Mouse (Mus musculus) forebrain, embryonic 13.5 days (tissue): ENCODE results near the gene Gm17657. TPM values are rescaled to one million over a fixed set of nuclear protein-coding genes. Genes with fewer than 3 reads are reported as not detected.

Experiments
- ATAC-seq: fragments of 200-750 bp; cut with Nextera tagmentation; 2 replicates; pipeline ENCODE4 v1.8.0; 2017
- H3K27ac ChIP-seq: fragments of 300-500 bp; sonication (generic); 2 replicates; pipeline ENCODE4 v1.5.1; 2015; ENCODE audit warnings: inconsistent platforms, mild to moderate bottlenecking, moderate library complexity
- H3K27me3 ChIP-seq: fragments of 300-500 bp; sonication (generic); 2 replicates; pipeline ENCODE4 v1.6.1; 2015; ENCODE audit warnings: mild to moderate bottlenecking, inconsistent platforms
- H3K36me3 ChIP-seq: fragments of 300-500 bp; sonication (generic); 2 replicates; pipeline ENCODE4 v1.6.1; 2015; ENCODE audit warnings: mild to moderate bottlenecking, inconsistent platforms; ENCODE audit not compliant: poor library complexity, severe bottlenecking
- H3K4me1 ChIP-seq: fragments of 300-500 bp; sonication (generic); 2 replicates; pipeline ENCODE4 v1.6.1; 2015; ENCODE audit warnings: inconsistent platforms
- H3K4me2 ChIP-seq: fragments of 300-500 bp; sonication (generic); 2 replicates; pipeline ENCODE4 v1.6.1; 2015; ENCODE audit warnings: inconsistent platforms, mild to moderate bottlenecking, moderate library complexity
- H3K4me3 ChIP-seq: fragments of 300-500 bp; sonication (generic); 2 replicates; pipeline ENCODE4 v1.5.1; 2015; ENCODE audit warnings: mild to moderate bottlenecking, inconsistent platforms
- H3K9ac ChIP-seq: fragments of 300-500 bp; sonication (generic); 2 replicates; pipeline ENCODE4 v1.6.1; 2015; ENCODE audit warnings: mild to moderate bottlenecking, inconsistent platforms
- H3K9me3 ChIP-seq: fragments of 300-500 bp; sonication (generic); replicated peaks from 2 replicates; pipeline ENCODE4 v1.6.1; 2016; ENCODE audit warnings: inconsistent platforms
- WGBS: fragments of 180-500 bp; shearing (Covaris S2); methylation state at CpG from one replicate; pipeline ENCODE4 v1.1.7; 2015; 5-methylcytosine and 5-hydroxymethylcytosine counted together
- polyA plus RNA-seq: library from polyadenylated mRNA; unstranded; fragments of >200 nt; fragmentation: Nextera tagmentation; extraction: Ambion mirVana; gene quantifications from 2 replicates; pipeline ENCODE4 v1.2.1, GENCODE M21; 2015

Gm17657 gene
- not detected in 2 replicates for polyA plus RNA-seq

GRCm38 (mm10) chr17:29549543-29550428 lies at the start of gene Gm17657, which contains the start of gene Tbc1d22b:
Gm17657 (minus strand) TSS chr17:29549638.
Tbc1d22b (plus strand) TSS chr17:29549785.
- Histone ChIP-seq H3K4me3 (peak within 1 kb of the TSS; percentile 93), H3K4me2 (peak within 1 kb of the TSS; percentile 98), H3K27ac (peak within 1 kb of the TSS; percentile 65; the same call in 1 of the 2 replicates), H3K36me3 (no peaks in the 10 kb centered on the region), H3K9ac (peak within 1 kb of the TSS; percentile 95), H3K9me3 (no peaks in the 10 kb centered on the region), H3K27me3 (0 out of 2 replicates have a peak, but pooled peaks cover 4% of the 10 kb centered on the region), H3K4me1 (peaks cover 20% of the 10 kb centered on the region)
- under 1% methylated on average over 44 of the region's 44 CpGs for WGBS
- peak; percentile 99 for ATAC-seq

GRCm38 (mm10) chr17:29599051-29599450 lies 49.6 kb upstream of the Gm17657 start:
- 94% methylated on average over 14 of the region's 14 CpGs for WGBS
- Histone ChIP-seq H3K4me1 (peaks cover 16% of the 10 kb centered on the region; the same call in 1 of the 2 replicates), H3K4me2 (no peak overlapping the region), H3K9me3 (no peaks in the 10 kb centered on the region), H3K36me3 (peaks cover 71% of the 10 kb centered on the region), H3K9ac (no peak overlapping the region), H3K27me3 (no peaks in the 10 kb centered on the region), H3K27ac (no peak overlapping the region), H3K4me3 (no peak overlapping the region)
- no peak for ATAC-seq

DNA sequence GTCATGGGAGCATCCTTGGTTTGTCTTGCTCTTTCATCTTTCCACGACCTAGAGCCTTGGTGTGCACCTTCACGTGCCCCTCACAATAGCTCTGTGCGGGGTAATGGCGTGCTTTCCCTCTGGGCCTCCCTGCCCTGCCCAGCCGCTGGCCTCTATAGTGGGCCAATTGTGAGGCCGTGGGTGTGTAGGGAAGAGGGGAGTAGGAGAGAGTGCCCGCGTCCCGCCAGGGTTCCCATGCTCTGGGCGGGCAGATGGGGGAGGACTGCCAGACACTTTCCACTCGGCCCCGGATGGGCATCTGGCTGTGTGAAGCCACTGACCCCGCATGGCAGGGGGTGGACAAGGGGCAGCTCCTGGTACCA lies 47.3 kb upstream of the Gm17657 start:
- peaks cover 16% of the 10 kb centered on the region; the same call in 1 of the 2 replicates for H3K4me1 ChIP-seq
- H3K9me3 ChIP-seq: no peaks in the 10 kb centered on the region
- H3K4me3 ChIP-seq: no peak overlapping the region
- H3K36me3 ChIP-seq: peaks cover 61% of the 10 kb centered on the region
- no peak overlapping the region for H3K27ac ChIP-seq
- H3K27me3 ChIP-seq: no peaks in the 10 kb centered on the region
- no peak for ATAC-seq
- no peak overlapping the region for H3K9ac ChIP-seq
- no peak overlapping the region for H3K4me2 ChIP-seq
- WGBS: 79% methylated on average over 13 of the region's 13 CpGs

DNA sequence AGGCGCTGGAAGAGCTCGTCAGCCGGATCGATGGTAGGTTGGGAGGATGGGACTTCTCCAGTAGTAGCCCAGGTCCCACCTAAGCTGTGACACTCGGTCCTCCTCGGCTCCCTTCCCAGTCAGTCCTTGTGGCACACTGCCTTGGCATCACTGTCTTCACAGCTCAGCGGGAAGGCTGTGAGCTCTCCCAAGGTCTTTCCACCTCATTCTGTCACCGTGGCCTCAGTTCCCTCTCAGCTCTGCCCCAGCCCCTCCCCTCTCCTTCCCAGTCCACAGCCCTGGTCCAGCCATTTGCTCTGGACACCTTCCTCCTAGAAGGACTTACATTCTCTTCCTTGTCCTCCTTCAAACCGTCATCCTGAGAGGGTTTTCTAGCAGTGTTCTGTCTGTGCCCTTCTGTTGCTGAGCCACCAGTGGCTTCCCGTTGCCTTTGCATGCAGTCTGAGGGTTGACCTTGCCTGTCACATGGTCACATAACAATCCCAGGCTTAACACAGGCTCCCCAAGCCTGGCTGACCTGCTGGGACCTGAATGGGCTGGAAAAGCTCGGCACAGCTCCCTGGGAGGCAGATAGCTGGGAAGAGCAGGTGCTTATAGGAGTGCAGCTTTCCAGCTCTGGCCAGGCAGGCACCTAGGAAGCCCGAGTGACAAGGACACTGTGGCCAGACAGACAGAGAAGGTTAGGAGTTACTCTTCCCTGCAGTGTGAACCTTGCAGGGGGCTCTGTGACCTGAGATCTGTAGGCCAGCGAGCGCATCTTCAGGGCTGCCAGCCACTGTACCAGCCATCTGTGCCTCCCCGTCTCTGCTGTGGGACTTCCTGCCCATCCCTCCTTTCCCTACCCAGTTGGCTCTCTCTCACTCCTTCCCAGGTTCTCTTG lies 46.7 kb upstream of the Gm17657 start:
- Histone ChIP-seq H3K9me3 (no peaks in the 10 kb centered on the region), H3K36me3 (peaks cover 59% of the 10 kb centered on the region), H3K27ac (no peak overlapping the region), H3K9ac (no peak overlapping the region), H3K4me1 (peaks cover 16% of the 10 kb centered on the region; the same call in 1 of the 2 replicates), H3K4me2 (no peak overlapping the region), H3K27me3 (no peaks in the 10 kb centered on the region), H3K4me3 (no peak overlapping the region)
- 84% methylated on average over 15 of the region's 15 CpGs for WGBS
- ATAC-seq: no peak

DNA sequence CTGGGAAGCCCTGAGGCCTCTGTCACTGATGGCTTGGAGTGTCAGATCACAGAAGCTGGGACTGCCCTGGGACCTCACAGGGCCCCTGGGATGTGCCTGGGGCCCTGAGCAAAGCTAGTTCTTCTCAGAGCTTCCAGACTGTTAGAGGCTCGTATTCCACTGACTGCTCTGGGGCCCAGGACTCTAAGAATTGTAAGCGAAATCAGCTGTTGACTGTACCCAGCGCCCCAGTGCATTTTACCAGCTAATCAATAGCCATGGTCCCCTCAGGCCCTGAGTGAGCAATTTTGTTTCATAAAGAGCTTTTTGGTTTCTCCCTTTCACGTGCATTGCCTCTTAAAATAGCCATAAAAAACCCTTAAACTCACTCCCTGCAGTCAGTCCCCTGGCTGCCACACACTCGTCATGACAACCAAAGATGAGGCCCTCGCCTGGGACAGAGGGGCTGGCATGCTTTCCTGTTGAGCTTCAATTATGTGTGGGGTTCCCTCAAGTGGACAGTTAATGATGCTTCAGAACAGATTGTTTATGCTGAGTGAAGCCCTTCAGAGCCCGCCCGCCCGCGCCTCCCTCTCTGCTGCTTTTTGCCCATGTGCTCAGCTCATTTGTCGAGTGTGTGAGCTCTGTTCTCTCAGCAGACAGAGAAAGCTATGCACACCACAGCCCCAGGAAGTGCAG lies 39.9 kb upstream of the Gm17657 start:
- Histone ChIP-seq H3K4me2 (no peak overlapping the region), H3K27me3 (no peaks in the 10 kb centered on the region), H3K4me1 (peaks cover 30% of the 10 kb centered on the region), H3K4me3 (no peak overlapping the region), H3K36me3 (peaks cover 13% of the 10 kb centered on the region), H3K9ac (peak overlapping the region; percentile 17; the same call in 1 of the 2 replicates), H3K9me3 (no peaks in the 10 kb centered on the region), H3K27ac (peak overlapping the region; percentile 65)
- WGBS: 15% methylated on average over 11 of the region's 11 CpGs
- peak; percentile 80 for ATAC-seq

DNA sequence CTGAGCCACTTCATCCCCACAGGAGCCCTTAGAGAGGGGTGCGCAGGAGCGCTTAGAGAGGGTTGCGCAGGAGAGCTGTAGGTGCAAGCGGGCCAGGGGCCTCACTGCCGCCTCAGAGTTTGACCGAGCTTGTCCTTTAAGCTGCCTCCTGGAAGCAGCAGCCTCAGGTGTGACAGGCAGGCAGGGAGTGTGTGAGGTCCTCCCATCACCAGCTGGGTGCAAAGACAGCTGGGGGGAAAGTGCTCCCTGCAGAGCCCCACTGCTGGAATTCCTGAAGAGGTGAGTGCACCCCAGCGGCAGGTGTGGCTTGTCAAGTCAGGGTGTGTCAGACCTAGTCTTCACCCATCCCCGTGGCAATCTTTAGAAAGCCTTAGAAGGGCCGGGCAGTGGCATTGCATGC lies 37.5 kb upstream of the Gm17657 start:
- Histone ChIP-seq H3K27me3 (no peaks in the 10 kb centered on the region), H3K4me3 (no peak overlapping the region), H3K9ac (no peak overlapping the region), H3K27ac (no peak overlapping the region), H3K9me3 (no peaks in the 10 kb centered on the region), H3K4me2 (no peak overlapping the region), H3K36me3 (peaks cover 19% of the 10 kb centered on the region), H3K4me1 (peaks cover 30% of the 10 kb centered on the region)
- 92% methylated on average over 9 of the region's 9 CpGs for WGBS
- no peak for ATAC-seq

DNA sequence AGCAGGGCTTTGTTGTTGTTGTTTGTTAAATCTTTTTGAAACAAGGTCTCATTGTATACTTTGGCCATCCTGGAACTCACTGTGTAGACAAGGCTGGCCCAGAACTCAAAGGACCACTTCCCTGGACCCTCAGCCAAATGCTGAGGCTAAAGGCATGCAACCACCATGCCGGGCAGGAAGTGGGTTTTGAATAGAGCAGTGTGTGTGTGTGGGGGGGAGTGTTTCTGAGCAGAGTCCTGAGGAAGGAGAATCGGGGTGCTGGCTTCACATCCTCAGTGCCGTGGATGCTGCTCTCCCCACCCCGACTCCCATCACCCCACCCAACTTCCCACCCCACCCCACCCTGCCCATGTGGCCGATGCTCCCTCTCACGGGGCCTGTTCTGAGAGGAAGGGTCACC lies 36.0 kb upstream of the Gm17657 start:
- no peak overlapping the region for H3K4me2 ChIP-seq
- H3K36me3 ChIP-seq: peaks cover 27% of the 10 kb centered on the region
- no peak overlapping the region for H3K4me3 ChIP-seq
- H3K9me3 ChIP-seq: no peaks in the 10 kb centered on the region
- H3K27me3 ChIP-seq: no peaks in the 10 kb centered on the region
- no peak for ATAC-seq
- H3K4me1 ChIP-seq: peaks cover 30% of the 10 kb centered on the region
- H3K9ac ChIP-seq: no peak overlapping the region; the same call in 1 of the 2 replicates
- H3K27ac ChIP-seq: 0 out of 2 replicates have a peak overlapping the region, but pooled peaks have one; percentile 37
- 92% methylated on average over 6 of the region's 6 CpGs for WGBS

- H3K27me3 ChIP-seq: no peaks in the 10 kb centered on the region
- no peak overlapping the region for H3K9ac ChIP-seq
- H3K4me2 ChIP-seq: no peak overlapping the region
- no peak overlapping the region for H3K4me3 ChIP-seq
- H3K36me3 ChIP-seq: peaks cover 33% of the 10 kb centered on the region
- WGBS: 61% methylated on average over 3 of the region's 3 CpGs
- H3K4me1 ChIP-seq: peaks cover 26% of the 10 kb centered on the region
- peak overlapping the region; percentile 37; the same call in 1 of the 2 replicates for H3K27ac ChIP-seq
- peak; percentile 30; the same call in 1 of the 2 replicates for ATAC-seq
- H3K9me3 ChIP-seq: no peaks in the 10 kb centered on the region
Measured at GRCm38 (mm10) chr17:29584737-29585136, 35.3 kb upstream of the Gm17657 start.

DNA sequence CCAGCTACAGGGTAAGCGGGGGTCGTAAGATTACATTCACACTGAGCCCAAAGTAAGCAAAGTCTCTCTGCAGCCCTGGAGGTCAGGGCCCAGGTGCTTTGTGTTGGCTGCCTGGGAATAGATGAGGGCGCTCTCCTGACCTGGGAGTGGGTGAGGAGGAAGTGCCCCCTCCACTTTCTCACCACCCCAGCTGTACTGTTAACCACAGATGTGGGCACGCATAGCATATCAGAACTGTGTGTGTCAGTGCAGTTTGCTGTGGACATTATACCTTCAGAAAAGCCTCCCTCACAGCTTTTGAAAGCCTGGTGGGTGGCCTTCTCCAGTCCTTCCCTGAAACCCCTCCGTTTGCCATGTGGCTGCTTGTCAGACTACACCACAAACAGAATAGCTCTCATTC lies 34.9 kb upstream of the Gm17657 start:
- H3K9ac ChIP-seq: no peak overlapping the region
- H3K4me2 ChIP-seq: no peak overlapping the region
- no peaks in the 10 kb centered on the region for H3K9me3 ChIP-seq
- no peaks in the 10 kb centered on the region for H3K27me3 ChIP-seq
- H3K4me1 ChIP-seq: peaks cover 22% of the 10 kb centered on the region
- WGBS: 74% methylated on average over 5 of the region's 5 CpGs
- H3K36me3 ChIP-seq: peaks cover 38% of the 10 kb centered on the region
- peak; percentile 27; the same call in 1 of the 2 replicates for ATAC-seq
- peak overlapping the region; percentile 37; the same call in 1 of the 2 replicates for H3K27ac ChIP-seq
- H3K4me3 ChIP-seq: no peak overlapping the region

- peaks cover 14% of the 10 kb centered on the region for H3K4me1 ChIP-seq
- H3K9ac ChIP-seq: no peak overlapping the region
- H3K27me3 ChIP-seq: no peaks in the 10 kb centered on the region
- no peak for ATAC-seq
- WGBS: 82% methylated on average over 5 of the region's 5 CpGs
- no peak overlapping the region for H3K4me2 ChIP-seq
- no peaks in the 10 kb centered on the region for H3K9me3 ChIP-seq
- no peak overlapping the region for H3K4me3 ChIP-seq
- H3K36me3 ChIP-seq: peaks cover 45% of the 10 kb centered on the region
- no peak overlapping the region for H3K27ac ChIP-seq
Measured at GRCm38 (mm10) chr17:29583569-29583968, 34.1 kb upstream of the Gm17657 start.

DNA sequence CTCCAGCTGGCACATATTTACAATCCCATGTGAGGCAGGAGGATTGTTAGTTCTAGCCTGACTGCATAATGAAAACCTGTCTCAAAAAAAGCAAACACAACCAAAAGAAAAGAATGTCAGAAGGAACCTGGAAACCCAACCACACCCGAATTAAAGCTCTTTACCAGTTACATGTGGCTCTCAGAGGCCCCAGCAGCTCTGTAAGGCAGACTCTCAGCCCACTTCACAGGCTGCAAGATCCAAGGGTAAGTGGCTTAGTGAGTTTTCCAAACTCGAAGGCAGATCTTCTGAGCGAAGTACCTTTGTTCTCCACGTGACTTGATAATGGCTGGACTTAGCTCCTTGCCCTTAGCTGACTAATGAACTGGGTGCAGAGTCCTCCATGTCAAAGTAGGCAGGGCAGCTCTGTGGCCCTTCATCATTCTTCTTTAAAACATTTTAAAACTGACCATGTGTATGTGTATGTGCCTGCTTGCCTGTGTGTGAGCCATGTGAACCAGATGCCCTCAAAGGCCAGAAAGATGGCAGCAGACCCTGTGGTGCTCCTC lies 30.2 kb upstream of the Gm17657 start:
- H3K27ac ChIP-seq: no peak overlapping the region
- no peak overlapping the region for H3K4me2 ChIP-seq
- H3K36me3 ChIP-seq: peaks cover 83% of the 10 kb centered on the region
- H3K4me3 ChIP-seq: no peak overlapping the region
- 86% methylated on average over 4 of the region's 4 CpGs for WGBS
- H3K9me3 ChIP-seq: no peaks in the 10 kb centered on the region
- no peaks in the 10 kb centered on the region for H3K4me1 ChIP-seq
- ATAC-seq: no peak
- no peak overlapping the region for H3K9ac ChIP-seq
- H3K27me3 ChIP-seq: no peaks in the 10 kb centered on the region
